Mouse (Mus musculus) E14TG2a.4 (cell line): ENCODE data around the gene Bglap.

Experiments
- CTCF ChIP-seq: conservative IDR thresholded peaks from 2 replicates; pipeline ENCODE4 v1.5.1; 2014; ENCODE audit warnings: low read length
- NANOG ChIP-seq: IDR thresholded peaks from 2 replicates; pipeline ENCODE4 v1.6.1; 2014; ENCODE audit warnings: borderline replicate concordance, low read length, mixed read lengths
- POU5F1 ChIP-seq: IDR thresholded peaks from 2 replicates; pipeline ENCODE4 v1.6.1; 2014; ENCODE audit warnings: low read length, borderline replicate concordance

DNA sequence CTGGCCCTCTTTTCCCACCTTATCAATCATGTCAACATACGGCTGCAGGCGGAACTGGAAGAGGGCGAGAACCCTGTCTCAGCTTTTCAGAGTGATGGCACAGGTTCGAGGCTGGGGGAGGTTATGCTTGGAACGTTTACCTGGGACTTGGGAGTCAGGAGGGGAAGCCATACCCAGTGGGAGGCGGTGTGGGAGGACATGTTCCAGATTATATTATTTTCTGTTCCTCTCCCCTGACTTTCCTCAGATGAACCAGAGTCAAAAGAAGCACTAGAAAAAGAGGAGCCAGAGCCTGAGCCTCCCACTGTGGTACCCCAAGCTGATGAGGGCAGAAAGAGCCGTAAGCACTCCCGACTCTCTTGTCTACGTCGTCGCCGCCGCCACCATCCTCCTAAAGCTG is 33.5 kb downstream of the Bglap start:
- TF ChIP-seq CTCF (no peak), POU5F1 (no peak), NANOG (no peak)
